Mouse (Mus musculus) A20 (cell line): ENCODE results near the gene Sem1.
A peak's percentile ranks its signal among the peaks of the same experiment; 100 is the strongest.
"Not testable (repeated sequence)": the region's sequence is repeated elsewhere in the genome, so short reads cannot be mapped to it uniquely, and the experiment has no call there.

Experiments
- DNase-seq: peaks from one replicate; pipeline ENCODE4 v3.0.0-alpha.2; 2011; ENCODE audit warnings: low read depth, low spot score

The Sem1 gene

DNA sequence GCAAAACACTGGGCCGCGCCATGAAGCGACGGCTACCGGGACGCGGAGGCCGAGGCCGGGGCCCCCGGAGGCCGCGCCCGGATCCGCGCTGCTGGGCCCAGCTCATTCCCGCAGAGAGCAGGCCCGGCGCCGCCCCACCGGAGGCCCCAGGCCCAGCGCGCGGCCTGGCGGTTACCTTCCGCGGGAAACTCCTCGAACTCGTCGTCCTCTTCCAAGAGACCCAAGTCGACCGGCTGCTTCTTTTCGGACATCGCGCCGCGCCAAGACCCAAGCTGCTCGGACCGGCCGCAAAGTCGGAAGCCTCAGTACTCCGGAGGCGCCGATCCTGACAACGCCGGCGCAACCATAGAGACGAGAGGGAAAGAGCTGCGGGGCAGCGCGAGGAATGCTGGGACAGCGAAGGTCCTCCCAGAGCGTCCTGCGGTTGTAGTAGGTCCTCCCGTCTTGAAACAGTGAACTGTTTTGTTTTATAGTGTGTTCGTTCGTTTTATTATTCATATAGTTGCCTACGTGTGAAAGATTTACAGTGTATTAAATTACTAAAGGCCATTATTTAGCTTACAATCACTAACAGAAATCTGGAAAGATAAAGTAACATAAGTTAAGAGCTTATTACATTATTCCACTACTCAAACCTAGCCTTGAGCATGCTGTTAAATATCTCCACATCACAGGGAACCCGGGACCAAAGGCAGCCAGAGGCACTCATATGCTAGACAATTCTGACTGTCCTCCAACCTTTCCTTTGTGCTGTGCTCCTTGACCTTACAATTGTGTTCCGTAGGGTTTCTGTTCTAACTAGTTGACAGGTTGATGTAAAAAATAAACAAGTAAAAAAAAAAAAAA, at the start of gene Sem1:
Gene Sem1 (minus strand): TSS at position 360 of the 846 bp plus-strand sequence.
- peak; percentile 93 for DNase-seq

DNA sequence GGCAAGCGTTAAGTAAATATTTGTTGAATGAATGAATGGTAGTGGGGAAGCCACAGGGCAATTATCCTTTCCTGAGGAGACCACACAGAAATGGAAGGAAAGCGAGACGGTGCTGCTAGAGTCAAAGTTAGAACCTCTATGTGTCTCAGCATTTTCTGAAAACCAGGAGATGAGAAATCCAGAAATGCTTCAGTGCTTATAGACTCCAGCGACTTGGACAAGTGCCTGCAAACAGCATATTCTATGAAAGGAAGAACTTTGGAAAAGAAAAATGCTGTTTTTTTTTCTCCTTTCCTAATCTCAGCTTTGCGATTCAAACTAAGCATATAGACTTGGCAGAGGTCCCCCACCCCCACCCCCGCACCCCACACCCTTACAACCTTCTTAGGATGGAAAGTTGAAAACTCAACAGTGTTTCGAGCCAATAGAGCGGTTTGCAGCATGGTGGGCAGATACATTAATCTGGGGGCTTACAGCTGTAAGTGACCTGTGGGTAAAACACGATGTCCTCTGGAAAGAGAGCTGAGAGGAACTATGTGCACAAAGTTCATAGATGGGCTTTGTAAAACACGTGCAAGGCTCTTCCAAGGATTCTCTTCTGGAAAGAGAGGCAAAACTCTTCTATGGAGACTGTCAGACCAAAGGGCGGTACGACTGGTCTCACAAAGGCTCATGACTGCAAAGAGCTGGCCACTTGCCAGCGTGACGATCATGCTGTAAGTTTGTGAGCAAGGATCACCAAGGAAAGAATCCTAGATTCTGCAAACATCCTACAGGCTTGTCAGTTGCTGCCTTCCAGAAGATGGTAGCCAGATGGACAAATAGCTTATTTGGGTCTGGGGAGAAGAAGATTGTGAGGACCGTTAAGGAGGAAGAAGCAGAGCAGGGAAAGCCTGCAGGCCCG, 44.6 kb upstream of the Sem1 start:
- no peak for DNase-seq

DNA sequence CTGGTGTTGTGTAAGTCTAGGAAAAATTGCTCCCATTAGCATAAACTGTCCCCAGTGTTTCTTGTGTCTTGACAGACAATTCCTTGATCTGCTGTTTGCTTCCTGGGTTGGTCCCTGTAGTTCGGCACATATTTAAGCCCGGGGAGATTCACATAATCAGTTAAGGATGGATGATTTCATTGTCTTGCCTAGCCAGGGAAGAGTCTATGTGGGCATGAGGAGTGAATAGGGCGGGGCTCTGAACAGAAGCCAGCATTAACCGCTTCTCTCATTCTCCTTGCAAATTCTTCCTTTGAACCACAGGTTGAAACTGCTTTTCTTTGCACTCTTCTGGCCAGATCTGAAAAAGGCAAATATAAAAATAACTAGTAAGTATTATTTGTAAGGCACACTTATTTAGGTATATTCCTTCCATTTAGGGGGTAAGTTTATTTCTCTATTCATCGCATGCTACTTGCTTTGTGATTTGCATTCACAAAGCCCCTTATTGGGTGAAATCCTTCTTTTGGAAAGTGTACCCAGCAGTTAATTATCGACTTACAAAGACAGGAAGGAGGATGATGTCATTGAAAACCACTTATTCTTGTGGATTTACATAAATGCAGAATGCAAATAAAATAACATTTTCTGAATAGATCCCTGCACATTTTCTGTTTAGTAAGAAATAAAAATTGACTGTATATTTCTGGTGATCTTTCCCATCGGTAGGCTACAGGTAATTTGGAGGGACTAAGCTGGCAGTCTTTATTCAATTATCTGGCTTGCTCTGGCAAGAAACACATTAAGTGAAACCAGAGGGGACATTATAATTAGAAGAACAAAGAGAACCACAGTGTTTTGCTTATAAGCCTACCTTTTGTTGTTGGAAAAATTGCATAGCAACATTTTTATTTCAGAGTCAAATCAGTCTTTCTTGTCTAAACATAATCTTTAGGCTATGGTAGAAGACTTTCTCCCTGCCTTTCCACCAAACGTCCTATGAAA, 25.4 kb upstream of the Sem1 start:
- no peak for DNase-seq

DNA sequence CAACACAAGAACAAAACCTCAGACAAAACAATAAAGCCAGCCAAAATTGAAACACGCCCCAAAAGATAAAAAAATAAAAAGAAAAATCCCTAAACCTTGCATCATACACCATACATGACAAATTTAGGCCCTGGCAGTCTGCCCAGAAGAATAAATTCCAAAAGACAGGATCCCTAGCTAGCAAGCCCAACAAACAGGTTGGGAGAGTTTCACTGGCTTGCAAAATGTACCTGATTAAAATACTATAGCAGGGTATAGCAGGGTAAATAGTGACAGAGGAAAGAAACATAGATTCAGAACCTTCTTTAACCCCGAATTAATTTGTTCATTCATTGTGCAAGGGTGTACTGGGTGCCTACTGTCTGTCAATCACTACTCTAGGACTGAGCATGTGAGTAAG, 7.8 kb upstream of the Sem1 start:
- DNase-seq, result no peak

DNA sequence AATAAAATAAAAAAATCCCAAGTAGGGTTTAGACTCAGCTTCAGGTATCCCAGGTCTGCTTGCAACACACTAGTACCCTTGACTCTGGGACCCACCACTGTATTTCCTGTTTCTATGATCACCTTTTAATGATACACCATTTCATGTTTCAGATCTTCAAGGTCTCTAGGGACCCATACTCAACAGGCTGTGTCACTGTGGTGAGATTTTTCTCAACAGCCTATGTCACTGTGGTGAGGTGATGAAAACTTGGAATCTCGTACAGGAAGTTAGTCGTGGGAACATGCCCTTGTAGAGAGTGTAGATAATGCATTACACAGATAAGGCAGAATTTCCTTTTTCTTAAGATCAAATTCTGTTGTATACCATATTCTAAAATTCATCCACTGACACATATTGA, 3.4 kb upstream of the Sem1 start:
- no peak for DNase-seq

DNA sequence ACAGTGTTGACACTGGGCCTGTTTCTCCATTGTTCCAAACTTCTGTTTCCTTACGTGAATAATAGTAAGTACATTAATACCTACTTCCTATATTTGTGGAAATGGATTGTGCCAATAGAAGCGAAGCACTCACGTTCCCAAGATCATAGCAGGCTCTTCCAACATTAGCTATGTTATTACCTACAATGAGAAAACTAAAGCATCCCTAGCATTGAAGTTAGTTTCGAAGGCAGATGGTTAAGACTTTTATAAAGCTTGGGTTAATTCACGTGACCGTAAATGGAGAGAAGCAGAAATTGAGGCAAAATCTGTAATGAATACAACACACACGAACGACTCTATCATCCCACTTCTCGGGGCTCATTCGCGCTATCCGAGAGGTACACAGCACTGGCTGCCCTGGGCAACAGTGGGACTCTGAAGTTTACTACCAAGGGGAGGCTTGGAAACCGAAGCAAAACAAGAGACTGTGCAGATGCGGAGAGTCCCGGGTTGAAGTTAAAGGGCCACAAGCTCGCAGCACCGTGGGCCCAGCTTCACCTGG, 650 bp downstream of the Sem1 start:
- DNase-seq, result no peak

DNA sequence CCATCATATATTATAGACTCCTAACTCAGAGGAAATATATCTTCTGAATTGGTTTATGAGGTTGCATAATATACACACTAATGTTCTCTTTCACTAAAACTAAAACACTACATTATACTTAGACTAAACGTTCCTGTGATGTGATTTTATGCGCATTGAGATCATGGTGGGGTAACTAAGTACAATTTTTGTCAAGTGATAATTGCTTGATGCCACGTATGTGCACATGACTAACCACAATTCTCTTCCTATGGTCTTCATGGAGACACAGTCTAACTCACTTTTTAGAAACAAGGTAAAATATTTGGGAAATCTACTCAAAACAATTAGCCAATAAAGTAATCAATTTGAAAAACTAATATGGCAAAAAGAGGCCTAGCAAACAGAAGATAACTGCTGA, 1.2 kb downstream of the Sem1 start:
- no peak for DNase-seq

DNA sequence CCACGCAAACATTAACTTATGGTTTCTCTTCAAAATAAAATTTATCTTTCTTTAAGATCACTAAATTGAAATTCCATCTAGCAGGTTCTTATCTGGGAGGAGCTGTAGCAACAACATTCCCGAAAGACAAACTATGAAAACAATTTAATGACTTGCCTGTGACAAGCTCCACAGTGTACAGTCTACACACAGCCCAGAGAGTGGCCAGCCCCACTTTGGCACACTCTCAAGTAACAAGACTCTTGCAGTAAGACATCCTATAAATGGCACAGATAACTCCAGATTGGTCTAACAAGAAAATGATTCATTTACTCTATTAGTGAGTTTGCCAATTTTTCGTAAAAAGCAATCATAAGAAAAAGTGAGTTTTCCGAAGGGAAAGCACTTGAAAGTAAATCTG, 2.7 kb downstream of the Sem1 start:
- no peak for DNase-seq

DNA sequence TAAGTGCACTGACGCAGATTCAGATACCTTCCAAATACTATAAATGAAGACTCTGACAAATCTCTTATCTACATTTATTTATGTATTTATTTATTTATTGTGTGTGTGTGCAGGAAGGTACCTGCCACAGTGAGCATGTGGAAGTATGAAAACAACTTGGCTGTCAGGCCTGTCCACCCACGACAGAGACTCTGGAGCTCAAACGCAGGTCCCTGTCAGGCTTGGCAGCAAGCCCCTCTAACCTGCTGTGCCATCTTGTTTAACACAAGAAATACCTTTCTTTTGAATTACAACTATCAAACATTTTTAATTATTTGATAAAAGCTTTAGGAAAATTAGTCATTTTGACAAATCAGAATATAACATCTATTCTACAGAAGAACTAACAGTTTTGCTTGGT, 10.0 kb downstream of the Sem1 start:
- no peak for DNase-seq

DNA sequence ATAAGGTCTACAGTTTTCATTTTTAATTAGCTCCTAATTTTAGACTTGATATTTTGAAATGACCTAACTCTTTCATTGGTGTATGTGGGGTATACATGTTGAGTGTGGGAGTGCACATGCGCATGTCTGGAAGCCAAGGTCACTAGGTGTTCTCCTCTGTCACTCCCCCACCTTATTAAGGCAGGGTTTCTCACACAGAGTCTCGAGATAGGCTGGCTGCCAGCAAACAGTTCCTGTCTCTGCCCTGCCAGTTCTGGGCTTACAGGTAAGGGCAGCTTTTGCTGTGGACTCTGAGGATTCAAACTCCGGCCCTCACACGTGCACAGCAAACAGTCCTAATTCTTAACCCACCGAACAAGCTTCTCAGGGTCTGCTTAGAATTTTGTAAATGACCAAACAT, 14.8 kb downstream of the Sem1 start:
- no peak for DNase-seq

DNA sequence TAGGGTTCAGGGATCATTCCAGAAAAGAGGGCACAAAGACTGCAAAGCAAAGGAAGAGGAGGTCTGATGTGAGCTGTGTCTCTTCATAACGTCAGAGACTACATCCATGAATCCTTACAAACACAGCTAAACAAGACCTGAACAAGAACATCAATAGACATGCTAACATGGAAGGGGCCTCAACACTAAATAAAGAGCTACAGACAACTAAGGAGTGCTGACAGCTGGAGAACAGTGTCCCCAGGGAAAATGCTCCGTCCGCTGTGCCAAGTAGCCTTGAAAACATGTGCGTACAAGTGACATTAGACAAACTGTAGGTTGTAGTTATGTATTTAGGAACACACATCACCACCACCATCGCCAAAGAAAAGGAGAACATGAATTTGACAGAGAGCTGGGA, 15.7 kb downstream of the Sem1 start:
- DNase-seq, result no peak

DNA sequence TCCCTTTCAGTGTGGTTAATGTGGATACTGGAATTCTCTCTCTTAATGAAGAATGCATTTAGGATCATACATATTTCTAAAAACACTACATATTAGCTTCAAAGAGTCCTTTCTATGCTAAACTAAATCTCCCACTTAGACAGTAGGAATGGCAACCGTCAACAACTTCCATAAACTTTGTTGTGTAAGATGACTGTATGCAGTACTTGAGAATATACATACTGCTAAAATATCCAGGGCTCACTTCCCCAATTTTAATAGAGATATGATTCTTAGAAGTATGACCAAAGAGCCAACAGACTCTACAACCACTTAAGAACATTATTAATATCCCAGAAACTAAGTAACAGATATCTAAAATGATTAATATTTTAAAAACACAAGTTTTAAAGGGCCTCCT, 20.8 kb downstream of the Sem1 start:
- DNase-seq, result no peak

DNA sequence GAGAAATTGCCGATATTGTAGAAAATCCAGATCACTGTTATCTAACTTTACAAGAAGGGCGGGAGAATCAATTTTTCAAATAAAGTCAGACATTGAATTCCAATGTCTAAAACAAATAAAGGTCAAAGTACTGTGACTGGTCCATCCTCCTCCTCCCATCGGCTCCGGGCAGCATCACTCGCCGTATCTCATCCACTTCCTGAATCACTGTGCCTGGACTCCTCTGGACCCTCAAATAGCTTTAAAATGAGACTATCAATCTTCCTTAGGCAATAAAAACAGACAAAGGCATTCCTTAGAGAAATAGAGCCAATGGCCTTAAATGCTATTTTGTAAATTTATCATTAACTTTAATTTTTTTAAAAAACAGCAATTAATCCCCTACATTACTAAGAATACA, 26.5 kb downstream of the Sem1 start:
- DNase-seq, result no peak

DNA sequence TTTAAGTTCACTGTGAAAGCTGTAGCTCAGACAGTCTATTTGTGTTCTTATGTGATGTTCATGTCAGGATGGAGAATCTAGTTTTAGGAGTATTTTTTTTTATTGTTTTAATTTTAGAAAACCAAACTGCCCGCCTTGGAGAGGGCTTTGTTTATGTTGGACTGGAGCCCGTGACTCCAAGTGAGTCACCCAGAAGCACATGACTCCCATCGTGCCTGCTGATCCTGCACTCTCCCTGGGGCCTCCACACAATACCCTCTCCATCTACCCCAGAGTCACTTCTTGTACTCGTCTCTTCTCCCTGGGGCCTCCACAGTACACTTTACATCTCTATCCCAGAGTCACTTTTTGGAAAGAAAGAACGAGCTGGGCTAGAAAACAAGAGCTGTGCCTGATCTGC, 30.5 kb downstream of the Sem1 start:
- no peak for DNase-seq

DNA sequence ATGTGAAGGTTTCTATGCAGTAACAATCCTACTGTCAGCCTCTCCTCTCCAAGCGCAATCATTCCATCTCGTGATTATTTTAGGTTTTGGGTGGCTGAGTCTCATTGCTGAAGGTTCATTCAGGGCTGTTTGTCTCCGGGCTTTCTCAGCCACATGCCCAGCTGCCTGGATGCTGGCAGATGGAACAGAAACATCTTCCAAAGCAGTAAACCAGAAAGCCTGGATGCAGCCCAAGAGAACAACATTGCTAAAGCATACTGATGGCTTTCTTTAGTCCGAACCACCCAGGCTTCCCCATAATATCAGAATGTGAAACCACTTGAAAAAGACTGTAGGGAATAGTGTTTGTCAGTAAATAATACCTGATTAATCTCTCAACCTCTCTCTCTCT, 34.2 kb downstream of the Sem1 start:
- DNase-seq, result no peak

DNA sequence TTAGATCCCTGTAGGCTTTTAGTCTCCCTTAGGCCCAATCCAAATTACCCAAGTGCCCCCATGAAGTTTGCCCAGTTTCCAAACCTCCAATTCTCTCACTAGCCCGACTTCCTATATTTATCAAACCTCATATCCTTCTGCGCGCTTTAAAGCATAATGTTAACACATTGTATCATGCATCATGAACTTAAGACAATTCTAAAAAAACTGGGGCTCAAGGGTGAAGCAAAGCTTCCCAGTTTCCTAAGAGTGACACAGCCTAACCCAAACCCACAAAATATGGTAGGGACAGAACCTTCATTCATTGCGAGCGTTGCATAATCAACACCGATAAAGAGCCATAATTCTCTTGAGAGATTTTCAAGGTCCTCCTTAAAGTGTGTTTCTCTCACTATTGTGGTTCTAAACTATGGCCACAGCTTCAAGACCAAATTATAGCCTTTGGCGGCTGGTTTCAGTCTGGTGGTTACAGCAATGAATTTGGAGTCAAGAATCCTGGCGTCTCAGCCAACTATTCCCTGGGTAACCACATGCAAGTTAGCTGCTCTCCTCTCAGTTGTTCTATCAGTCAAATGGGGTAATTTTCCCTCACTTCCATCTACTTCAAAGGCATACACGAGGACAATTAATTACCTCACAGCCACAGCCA, 34.7 kb downstream of the Sem1 start:
- DNase-seq, result no peak

DNA sequence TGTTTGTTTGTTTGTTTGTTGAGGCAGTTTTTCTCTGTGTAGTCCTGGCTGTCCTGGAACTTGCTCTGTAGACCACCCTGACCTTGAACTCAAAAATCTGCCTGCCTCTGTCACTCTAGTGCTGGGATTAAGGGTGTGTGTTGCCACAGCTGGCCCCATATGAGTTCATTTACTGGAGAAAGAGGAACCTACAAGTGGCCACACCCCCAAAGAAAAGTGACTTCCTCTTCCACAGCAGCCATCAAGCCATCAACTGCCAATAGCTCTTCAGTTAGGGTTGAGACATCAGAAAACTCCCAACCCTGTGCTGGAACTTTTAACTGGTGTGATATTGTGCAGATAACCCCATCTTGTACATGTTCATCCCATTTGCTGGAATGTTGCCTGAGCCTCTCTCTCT, 36.3 kb downstream of the Sem1 start:
- peak; percentile 65 for DNase-seq

DNA sequence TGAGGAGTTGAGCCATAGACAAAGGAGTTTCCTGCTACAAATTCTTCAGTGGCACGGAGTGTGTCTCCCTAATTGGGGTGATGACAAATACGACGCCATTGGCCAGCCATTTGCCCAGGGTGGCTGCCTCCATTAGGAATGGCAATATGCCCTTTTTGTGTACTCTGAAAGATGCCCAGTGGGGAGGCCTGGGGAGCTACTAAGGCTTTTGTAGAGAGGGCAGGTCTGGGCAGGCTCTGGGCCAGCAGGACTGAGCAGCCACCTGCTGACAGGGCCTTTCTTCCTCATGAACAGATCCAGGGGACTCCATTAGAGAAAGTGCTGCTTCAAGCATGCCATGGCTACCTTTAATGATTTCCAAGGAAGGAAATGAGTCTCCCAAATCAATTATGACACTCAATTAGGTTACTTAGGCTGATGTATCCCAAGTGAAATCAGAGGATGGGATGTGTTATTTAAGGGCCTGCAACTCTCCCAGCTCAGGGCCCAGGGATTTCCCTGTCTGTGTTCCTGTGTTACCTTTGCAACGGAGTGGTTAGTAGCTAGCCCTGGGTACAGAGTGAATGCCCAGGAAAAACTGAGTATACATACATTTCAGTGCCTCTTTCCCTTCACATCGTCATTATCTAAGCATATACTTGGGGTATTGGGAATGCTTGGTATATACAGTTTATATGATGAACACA, 41.5 kb downstream of the Sem1 start:
- DNase-seq, result no peak

DNA sequence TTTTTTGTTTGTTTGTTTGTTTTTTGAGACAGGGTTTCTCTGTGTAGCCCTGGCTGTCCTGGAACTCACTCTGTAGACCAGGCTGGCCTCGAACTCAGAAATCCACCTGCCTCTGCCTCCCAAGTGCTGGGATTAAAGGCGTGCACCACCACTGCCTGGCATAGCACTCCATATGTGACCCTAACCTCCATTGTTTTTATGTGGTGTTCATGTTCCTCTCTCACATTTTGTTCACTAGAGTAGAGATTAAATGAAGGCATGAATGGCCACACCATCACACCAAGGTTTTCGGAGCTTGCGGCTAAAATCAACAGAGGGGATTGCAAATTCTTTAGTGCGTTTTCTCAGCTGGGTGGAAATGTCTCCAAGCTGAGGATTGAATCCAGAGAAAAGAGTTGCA, 42.1 kb downstream of the Sem1 start:
- not testable (repeated sequence) for DNase-seq
